Comparison of ENCODE assay signal across 8 mouse cellular contexts in genomic region chr8:80879426-80880195, GRCm38 (mm10). TPM values are rescaled to one million over a fixed set of nuclear protein-coding genes. Genes with fewer than 3 reads are reported as not detected.
DNase-seq lines count a peak whose midpoint lies in the region; ATAC-seq lines count a peak whose summit lies in the region.

No protein-coding gene starts in this region.

- peak; percentile 58 for ATAC-seq in cerebellum, adult (ENCODE audit: insufficient number of reproducible peaks, low FRiP score, low TSS enrichment)
- ATAC-seq in forebrain, embryonic 16.5 days: peak; percentile 65

- H3K9ac ChIP-seq in forebrain, embryonic 16.5 days (replicated peaks; ENCODE audit: low read depth, low read length): peak overlapping the region; percentile 82

- H3K4me1 ChIP-seq in forebrain, embryonic 16.5 days (replicated peaks; ENCODE audit: control insufficient read depth, insufficient read depth, low read length): peaks cover 25% of the 10 kb centered on the region

- peak overlapping the region; percentile 90 for H3K4me2 ChIP-seq in forebrain, embryonic 16.5 days (ENCODE audit: low read length)

- intact Hi-C loops in heart, postnatal 36 days (cut with DNase I): loop anchor here (1.0 to 5.0 kb wide), 6 partner anchors 65 to 127 kb away; no protein-coding TSS in a partner anchor

- DNase-seq in R1 (ENCODE audit: low read depth, low spot score) (peak; percentile 66), MN1 (ENCODE audit: low spot score) (no peak)
- DNase-seq in heart, postnatal 36 days: peak; percentile 79 to 91
- peak; percentile 23 to 31 for DNase-seq in layer of hippocampus, postnatal 25 days (ENCODE audit: extremely low spot score in 1 of 2, low spot score in 1 of 2)
- DNase-seq in lung, postnatal 4 days: peak; percentile 82 to 90
- peak; percentile 46 for DNase-seq in right cerebral cortex, postnatal 25 days

- peak overlapping the region; percentile 90 for H3K4me3 ChIP-seq in forebrain, embryonic 16.5 days (replicated peaks; ENCODE audit: low read length)

- H3K9me3 ChIP-seq in forebrain, embryonic 16.5 days (ENCODE audit: control insufficient read depth, low read length): no peaks in the 10 kb centered on the region

- H3K27me3 ChIP-seq in forebrain, embryonic 16.5 days (replicated peaks; ENCODE audit: control insufficient read depth, insufficient read depth, low read length): no peaks in the 10 kb centered on the region

- under 1% methylated on average over 86 of the region's 90 CpGs for whole genome bisulfite sequencing in forebrain, embryonic 16.5 days

- H3K36me3 ChIP-seq in forebrain, embryonic 16.5 days (ENCODE audit: control insufficient read depth, insufficient read depth): no peaks in the 10 kb centered on the region

- peak overlapping the region; percentile 93 for H3K27ac ChIP-seq in forebrain, embryonic 16.5 days (ENCODE audit: low read length)

RNA-seq across cellular contexts. Expression of gene Gab1, which starts 0.7 kb away (rescaled TPM):
- polyA plus RNA-seq in forebrain, embryonic 16.5 days (2015; fragmentation: Nextera tagmentation; extraction: Ambion mirVana): 10.6 and 11.8 TPM in 2 replicates
- 10 to 100 TPM; 36.7 to 43.6 TPM for total RNA-seq in heart, postnatal 36 days (2021)
- 10 to 100 TPM; 20.0 to 23.0 TPM for total RNA-seq in layer of hippocampus, postnatal 25 days (2021)
